8 mouse cellular contexts compared by ENCODE assay signal in genomic region chr11:113201470-113201997, GRCm38 (mm10).
DNase-seq lines count a peak whose midpoint lies in the region; ATAC-seq and TF ChIP-seq lines count a peak whose summit lies in the region.

No protein-coding gene starts in this region.

- peaks cover 18% of the 10 kb centered on the region for H3K4me1 ChIP-seq in forebrain, embryonic 14.5 days (ENCODE audit: control insufficient read depth, insufficient read depth, low read length)
- H3K4me1 ChIP-seq in liver, embryonic 15.5 days (replicated peaks) = no peaks in the 10 kb centered on the region
- H3K4me1 ChIP-seq in neural tube, embryonic 12.5 days = peaks cover 31% of the 10 kb centered on the region
- H3K4me1 ChIP-seq in stomach, postnatal 0 days (replicated peaks; ENCODE audit: control insufficient read depth, insufficient read depth) = 0 out of 2 replicates have a peak, but pooled peaks cover 2% of the 10 kb centered on the region

- peak overlapping the region; percentile 54 for H3K4me2 ChIP-seq in forebrain, embryonic 14.5 days (ENCODE audit: low read length)
- peak overlapping the region; percentile 71 for H3K4me2 ChIP-seq in liver, embryonic 15.5 days
- H3K4me2 ChIP-seq in neural tube, embryonic 12.5 days (replicated peaks) = peak overlapping the region; percentile 90
- H3K4me2 ChIP-seq in stomach, postnatal 0 days (replicated peaks; ENCODE audit: low read depth) = peak overlapping the region; percentile 90

- peak; percentile 44 to 54 for DNase-seq in CD8-positive naive resting alpha-beta T cell, adult 2 months (ENCODE audit: low read depth in 2 of 2, low spot score in 2 of 2)
- peak; percentile 30 for DNase-seq in c-Kit-positive CD71-negative TER-119-negative erythroid progenitor cells, embryonic 14.5 days (ENCODE audit: low read depth)
- DNase-seq in forebrain, embryonic 14.5 days (ENCODE audit: low spot score) = peak; percentile 97
- DNase-seq in heart, postnatal 14 days = peak; percentile 73
- DNase-seq in kidney, postnatal 4 days = peak; percentile 81 to 86
- peak; percentile 88 for DNase-seq in stomach, postnatal 0 days (ENCODE audit: low spot score)

- ATAC-seq in forebrain, embryonic 14.5 days = peak; percentile 95
- peak; percentile 37 for ATAC-seq in liver, embryonic 15.5 days (ENCODE audit: insufficient read depth)
- ATAC-seq in neural tube, embryonic 12.5 days (ENCODE audit: low FRiP score, low read depth) = peak; percentile 89
- peak; percentile 85 for ATAC-seq in stomach, postnatal 0 days (ENCODE audit: low FRiP score, low TSS enrichment)

- no peaks in the 10 kb centered on the region for H3K27me3 ChIP-seq in forebrain, embryonic 14.5 days (replicated peaks; ENCODE audit: control insufficient read depth, insufficient read depth, low read length)
- H3K27me3 ChIP-seq in liver, embryonic 15.5 days = peaks cover 33% of the 10 kb centered on the region
- H3K27me3 ChIP-seq in neural tube, embryonic 12.5 days (replicated peaks) = no peaks in the 10 kb centered on the region
- no peaks in the 10 kb centered on the region for H3K27me3 ChIP-seq in stomach, postnatal 0 days (ENCODE audit: control insufficient read depth, insufficient read depth, low read length)

- H3K9me3 ChIP-seq in forebrain, embryonic 14.5 days (replicated peaks; ENCODE audit: control insufficient read depth, low read length) = no peaks in the 10 kb centered on the region
- H3K9me3 ChIP-seq in liver, embryonic 15.5 days (replicated peaks) = no peaks in the 10 kb centered on the region
- no peaks in the 10 kb centered on the region for H3K9me3 ChIP-seq in neural tube, embryonic 12.5 days
- no peaks in the 10 kb centered on the region for H3K9me3 ChIP-seq in stomach, postnatal 0 days (ENCODE audit: control insufficient read depth, low read length)

- WGBS in forebrain, embryonic 14.5 days = under 1% methylated on average over 42 of the region's 42 CpGs
- 1% methylated on average over 42 of the region's 42 CpGs for WGBS in liver, embryonic 15.5 days (ENCODE audit: insufficient replicate concordance)
- under 1% methylated on average over 42 of the region's 42 CpGs for WGBS in neural tube, embryonic 12.5 days
- under 1% methylated on average over 42 of the region's 42 CpGs for WGBS in stomach, postnatal 0 days

- no peak for TF ChIP-seq EP300 in stomach, postnatal 0 days (optimal IDR thresholded peaks at IDR 0.05)

- intact Hi-C loops in heart, postnatal 14 days (cut with DNase I) = no loop called here

- peak overlapping the region; percentile 69 for H3K4me3 ChIP-seq in forebrain, embryonic 14.5 days (ENCODE audit: low read depth, low read length)
- peak overlapping the region; percentile 50 for H3K4me3 ChIP-seq in liver, embryonic 15.5 days (replicated peaks)
- H3K4me3 ChIP-seq in neural tube, embryonic 12.5 days = peak overlapping the region; percentile 81
- H3K4me3 ChIP-seq in stomach, postnatal 0 days (ENCODE audit: low read depth, low read length) = peak overlapping the region; percentile 64

- H3K27ac ChIP-seq in forebrain, embryonic 14.5 days (ENCODE audit: low read depth, low read length) = peak overlapping the region; percentile 79; the same call in 1 of the 2 replicates
- H3K27ac ChIP-seq in liver, embryonic 15.5 days (replicated peaks) = no peak overlapping the region
- peak overlapping the region; percentile 42 for H3K27ac ChIP-seq in neural tube, embryonic 12.5 days
- H3K27ac ChIP-seq in stomach, postnatal 0 days (replicated peaks) = peak overlapping the region; percentile 79

- peak overlapping the region; percentile 87 for H3K9ac ChIP-seq in forebrain, embryonic 14.5 days (ENCODE audit: low read length)
- H3K9ac ChIP-seq in liver, embryonic 15.5 days = no peak overlapping the region
- peak overlapping the region; percentile 92 for H3K9ac ChIP-seq in neural tube, embryonic 12.5 days
- H3K9ac ChIP-seq in stomach, postnatal 0 days (ENCODE audit: low read length) = peak overlapping the region; percentile 75

- no peaks in the 10 kb centered on the region for H3K36me3 ChIP-seq in forebrain, embryonic 14.5 days (ENCODE audit: control insufficient read depth, insufficient read depth, low read length)
- no peaks in the 10 kb centered on the region for H3K36me3 ChIP-seq in liver, embryonic 15.5 days (replicated peaks)
- H3K36me3 ChIP-seq in neural tube, embryonic 12.5 days = no peaks in the 10 kb centered on the region
- no peaks in the 10 kb centered on the region for H3K36me3 ChIP-seq in stomach, postnatal 0 days (ENCODE audit: control insufficient read depth, insufficient read depth, low read length)

- peak; percentile 26 for TF ChIP-seq CTCF in stomach, postnatal 0 days (IDR thresholded peaks at IDR 0.05; ENCODE audit: low read depth)

Comparison
In these comparisons a context has a peak if more than half of its experiments do, and no peak if none do; other contexts are left out.
1. DNase-seq: peak in every context shown above with its lines; median percentile 97 in forebrain, embryonic 14.5 days; 88 in stomach, postnatal 0 days; 84 in kidney, postnatal 4 days; 73 in heart, postnatal 14 days; 49 in CD8-positive naive resting alpha-beta T cell, adult 2 months; 30 in c-Kit-positive CD71-negative TER-119-negative erythroid progenitor cells, embryonic 14.5 days.
2. ATAC-seq: peak in every context shown above with its lines; median percentile 95 in forebrain, embryonic 14.5 days; 89 in neural tube, embryonic 12.5 days; 85 in stomach, postnatal 0 days; 37 in liver, embryonic 15.5 days.